Mouse (Mus musculus): ENCODE data around the gene Atpaf1. TPM values are rescaled to one million over a fixed set of nuclear protein-coding genes. Genes with fewer than 3 reads are reported as not detected.

Atpaf1 gene
- 16.7 TPM in 1 of 2 replicates, not detected in the other for polyA plus RNA-seq (2012; ENCODE audit: insufficient read depth, low replicate concordance)

DNA sequence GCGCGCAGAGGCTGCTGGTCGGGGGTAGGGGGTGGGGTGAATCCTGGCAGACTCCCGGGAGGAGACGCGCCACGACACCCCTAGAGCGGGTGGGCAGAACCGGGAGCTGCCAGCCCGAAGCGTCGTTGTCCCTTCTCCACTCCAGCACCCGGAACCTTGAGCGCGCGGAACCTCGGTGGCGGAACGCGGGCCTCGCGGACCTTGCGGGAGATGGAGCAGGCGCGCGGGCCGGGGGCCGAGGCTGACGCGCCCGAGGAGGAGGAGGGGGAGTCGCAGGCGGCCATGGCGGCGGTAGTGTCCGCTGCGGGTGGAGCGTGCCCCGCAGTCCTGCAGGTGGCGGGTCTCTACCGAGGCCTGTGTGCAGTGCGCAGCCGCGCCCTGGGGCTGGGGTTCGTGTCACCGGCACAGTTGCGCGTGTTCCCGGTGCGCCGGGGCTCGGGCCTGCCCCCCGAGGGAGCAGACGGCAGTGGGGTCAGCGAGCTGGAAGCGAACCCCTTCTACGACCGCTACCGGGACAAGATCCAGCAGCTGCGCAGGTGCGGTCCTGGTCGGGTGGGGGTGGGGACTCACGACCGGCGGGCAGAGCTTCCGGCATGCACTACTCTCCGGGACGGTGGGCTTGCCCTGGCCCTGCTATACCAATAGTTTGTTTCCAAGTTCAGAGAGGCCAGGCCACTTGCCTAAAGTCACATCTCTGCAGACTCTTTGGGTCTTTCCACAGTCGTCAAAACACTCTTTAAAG lies at the start of gene Atpaf1:
Gene Atpaf1, plus strand, starts transcription at position 44 of the 742 bp plus-strand sequence.
- H3K9me3 ChIP-seq = peaks cover 3% of the 10 kb centered on the region; the same call in 1 of the 2 replicates
- H3K36me3 ChIP-seq (replicated peaks; ENCODE audit: low read length) = peaks cover 37% of the 10 kb centered on the region
- H3K27me3 ChIP-seq (replicated peaks) = no peaks in the 10 kb centered on the region
- no peak for TF ChIP-seq FLI1 (IDR thresholded peaks at IDR 0.05; ENCODE audit: low read length)
- no peak for TF ChIP-seq GATA1 (IDR thresholded peaks at IDR 0.05; ENCODE audit: borderline replicate concordance, low read length)
- H3K4me3 ChIP-seq (replicated peaks) = peak within 1 kb of the TSS; percentile 95
- H3K4me1 ChIP-seq = peaks cover 54% of the 10 kb centered on the region

DNA sequence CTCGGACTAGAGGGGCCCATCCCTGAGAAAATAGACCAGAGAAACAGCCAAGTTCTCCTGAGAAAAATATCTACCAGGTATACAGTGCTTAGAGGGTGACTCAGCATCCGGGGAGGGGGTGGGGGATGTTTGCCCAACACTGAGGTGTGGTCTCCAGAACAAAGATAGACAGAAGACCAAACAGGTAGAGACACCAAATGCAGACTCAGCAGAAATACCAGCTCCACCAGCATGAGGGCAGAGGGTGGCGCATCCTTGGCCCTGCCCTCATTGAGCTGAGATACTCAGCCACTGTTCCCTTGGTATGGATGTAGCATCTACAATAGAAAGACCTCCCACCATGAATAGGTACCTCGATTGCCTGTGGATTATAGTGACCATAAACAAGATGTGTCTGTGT lies 49.7 kb upstream of the Atpaf1 start:
- no peak for TF ChIP-seq FLI1 (IDR thresholded peaks at IDR 0.05; ENCODE audit: low read length)
- TF ChIP-seq GATA1 (IDR thresholded peaks at IDR 0.05; ENCODE audit: borderline replicate concordance, low read length) = no peak
- H3K27me3 ChIP-seq (replicated peaks) = peaks cover 4% of the 10 kb centered on the region
- peaks cover 7% of the 10 kb centered on the region for H3K36me3 ChIP-seq (replicated peaks; ENCODE audit: low read length)
- H3K4me3 ChIP-seq (replicated peaks) = no peak overlapping the region
- H3K4me1 ChIP-seq = peaks cover 65% of the 10 kb centered on the region
- no peaks in the 10 kb centered on the region for H3K9me3 ChIP-seq

DNA sequence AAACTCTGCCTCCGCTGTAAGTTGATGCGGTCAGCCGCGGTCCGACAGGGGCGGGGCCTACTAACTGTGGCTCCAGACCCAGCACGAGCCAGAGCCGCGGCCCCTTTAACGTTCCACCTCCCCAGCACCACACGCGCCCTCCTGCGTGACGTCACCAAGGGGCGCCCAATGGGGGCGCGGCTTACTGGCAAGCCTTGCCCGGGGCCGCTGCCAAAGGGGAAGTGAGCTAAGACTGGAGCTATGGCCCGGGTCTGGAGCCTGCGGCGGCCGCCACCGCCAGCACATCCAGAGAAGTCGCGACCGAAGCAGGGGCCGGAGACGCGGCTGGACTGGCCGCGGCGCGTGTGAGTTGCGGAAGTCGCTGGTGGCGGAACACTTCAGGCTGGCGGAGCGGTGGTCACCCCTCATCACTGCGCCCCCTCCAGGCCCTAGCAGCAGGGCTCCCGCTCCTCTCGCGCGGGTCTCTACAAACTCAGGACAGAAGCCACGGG lies 47.0 kb upstream of the Atpaf1 start, which contains the start of gene Efcab14:
Gene Efcab14, plus strand, starts transcription at position 194 of the 491 bp plus-strand sequence.
- Histone ChIP-seq H3K4me3 (replicated peaks) (peak within 1 kb of the TSS; percentile 98), H3K27me3 (replicated peaks) (no peaks in the 10 kb centered on the region), H3K9me3 (no peaks in the 10 kb centered on the region), H3K36me3 (replicated peaks; ENCODE audit: low read length) (peaks cover 34% of the 10 kb centered on the region), H3K4me1 (peaks cover 78% of the 10 kb centered on the region)
- no peak for TF ChIP-seq FLI1 (IDR thresholded peaks at IDR 0.05; ENCODE audit: low read length)
- TF ChIP-seq GATA1 (IDR thresholded peaks at IDR 0.05; ENCODE audit: borderline replicate concordance, low read length) = no peak

DNA sequence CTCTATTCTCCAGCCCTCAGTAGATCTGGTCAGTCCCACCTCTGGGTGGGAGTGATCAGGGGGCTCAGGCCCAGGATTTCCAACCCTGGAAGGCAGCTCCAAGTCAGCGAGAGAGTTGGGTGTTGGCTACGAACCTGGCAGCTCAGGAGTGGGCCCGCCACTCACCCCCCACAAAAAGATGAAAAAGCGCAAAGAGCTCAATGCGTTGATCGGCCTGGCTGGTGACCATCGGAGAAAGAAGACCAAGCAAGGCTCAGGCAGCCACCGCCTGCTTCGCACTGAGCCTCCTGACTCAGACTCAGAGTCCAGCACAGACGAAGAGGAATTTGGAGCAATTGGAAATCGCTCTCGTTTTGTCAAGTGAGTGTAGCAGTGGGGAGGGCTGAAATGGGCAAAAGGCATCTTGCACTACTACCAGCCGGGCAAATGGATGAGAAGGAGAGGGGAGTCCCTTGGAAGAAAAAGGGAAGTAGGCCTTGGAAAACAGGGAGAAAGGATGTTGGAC lies 46.1 kb upstream of the Atpaf1 start:
- peaks cover 77% of the 10 kb centered on the region for H3K4me1 ChIP-seq
- H3K27me3 ChIP-seq (replicated peaks) = no peaks in the 10 kb centered on the region
- peak overlapping the region; percentile 98 for H3K4me3 ChIP-seq (replicated peaks)
- TF ChIP-seq FLI1 (IDR thresholded peaks at IDR 0.05; ENCODE audit: low read length) (no peak), GATA1 (IDR thresholded peaks at IDR 0.05; ENCODE audit: borderline replicate concordance, low read length) (no peak)
- no peaks in the 10 kb centered on the region for H3K9me3 ChIP-seq
- peaks cover 43% of the 10 kb centered on the region for H3K36me3 ChIP-seq (replicated peaks; ENCODE audit: low read length)

DNA sequence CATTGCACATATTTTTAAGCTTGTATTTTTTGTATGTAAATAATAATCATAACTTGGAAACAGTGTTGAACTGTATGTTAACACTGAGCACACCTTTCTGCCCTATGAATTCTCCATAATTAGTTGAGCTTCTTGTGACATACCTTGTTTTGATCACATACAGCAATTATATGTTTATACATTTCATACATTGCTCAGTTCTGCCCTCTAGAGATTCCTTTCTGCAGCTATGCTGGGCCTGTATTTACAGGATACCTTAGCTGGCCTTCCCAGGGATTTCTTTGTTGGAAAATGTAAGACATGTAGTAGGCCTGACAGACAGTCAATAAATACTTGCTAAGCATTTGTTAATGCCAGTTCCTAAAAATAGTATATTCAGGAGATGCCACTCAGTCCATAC lies 42.0 kb upstream of the Atpaf1 start:
- Histone ChIP-seq H3K36me3 (replicated peaks; ENCODE audit: low read length) (peaks cover 84% of the 10 kb centered on the region), H3K9me3 (no peaks in the 10 kb centered on the region), H3K4me1 (peaks cover 65% of the 10 kb centered on the region), H3K27me3 (replicated peaks) (no peaks in the 10 kb centered on the region), H3K4me3 (replicated peaks) (no peak overlapping the region)
- TF ChIP-seq GATA1 (IDR thresholded peaks at IDR 0.05; ENCODE audit: borderline replicate concordance, low read length) (no peak), FLI1 (IDR thresholded peaks at IDR 0.05; ENCODE audit: low read length) (no peak)

DNA sequence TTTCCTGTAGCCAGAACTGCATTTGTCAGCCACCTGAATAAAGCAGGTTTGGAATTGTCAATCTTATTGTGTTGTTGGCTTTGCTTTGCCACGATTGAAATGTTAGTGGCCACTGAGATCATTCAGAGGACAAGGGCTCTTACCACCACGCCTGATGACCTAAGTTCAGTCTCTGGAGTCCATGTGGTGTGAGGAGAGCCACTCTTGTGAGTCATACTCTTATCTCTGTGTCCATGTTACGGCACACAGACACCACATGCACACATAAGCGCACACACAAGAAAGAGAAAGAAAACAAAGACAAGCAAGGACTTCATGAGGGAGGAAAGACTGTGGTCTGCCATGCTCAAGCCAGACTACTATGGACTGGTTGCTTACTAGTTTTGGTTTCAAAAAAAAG lies 41.5 kb upstream of the Atpaf1 start:
- Histone ChIP-seq H3K9me3 (no peaks in the 10 kb centered on the region), H3K4me1 (peaks cover 65% of the 10 kb centered on the region), H3K27me3 (replicated peaks) (no peaks in the 10 kb centered on the region), H3K4me3 (replicated peaks) (peak overlapping the region; percentile 57), H3K36me3 (replicated peaks; ENCODE audit: low read length) (peaks cover 88% of the 10 kb centered on the region)
- TF ChIP-seq FLI1 (IDR thresholded peaks at IDR 0.05; ENCODE audit: low read length) (no peak), GATA1 (IDR thresholded peaks at IDR 0.05; ENCODE audit: borderline replicate concordance, low read length) (no peak)

DNA sequence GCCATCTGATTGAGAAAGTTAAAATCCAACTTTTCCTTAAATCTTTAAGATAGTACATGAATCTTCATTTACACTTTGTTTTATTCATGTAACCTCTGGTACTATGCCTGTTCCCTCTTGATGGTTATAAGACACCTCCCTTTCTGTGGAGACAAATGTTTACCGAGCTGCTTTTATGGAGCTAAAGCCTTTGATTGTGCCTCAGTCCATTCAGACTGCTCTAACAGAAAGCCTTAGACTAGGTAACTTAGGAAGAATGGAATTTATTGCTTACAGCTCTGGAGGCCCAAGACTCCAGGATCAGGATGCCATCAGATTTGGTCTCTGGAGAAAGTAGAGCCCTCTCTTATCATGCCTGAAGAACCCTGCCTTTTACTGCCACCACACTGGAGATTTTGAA lies 36.4 kb upstream of the Atpaf1 start:
- TF ChIP-seq FLI1 (IDR thresholded peaks at IDR 0.05; ENCODE audit: low read length) (no peak), GATA1 (IDR thresholded peaks at IDR 0.05; ENCODE audit: borderline replicate concordance, low read length) (no peak)
- Histone ChIP-seq H3K4me1 (peaks cover 33% of the 10 kb centered on the region), H3K9me3 (no peaks in the 10 kb centered on the region), H3K4me3 (replicated peaks) (no peak overlapping the region), H3K36me3 (replicated peaks; ENCODE audit: low read length) (peaks cover 99% of the 10 kb centered on the region), H3K27me3 (replicated peaks) (no peaks in the 10 kb centered on the region)

DNA sequence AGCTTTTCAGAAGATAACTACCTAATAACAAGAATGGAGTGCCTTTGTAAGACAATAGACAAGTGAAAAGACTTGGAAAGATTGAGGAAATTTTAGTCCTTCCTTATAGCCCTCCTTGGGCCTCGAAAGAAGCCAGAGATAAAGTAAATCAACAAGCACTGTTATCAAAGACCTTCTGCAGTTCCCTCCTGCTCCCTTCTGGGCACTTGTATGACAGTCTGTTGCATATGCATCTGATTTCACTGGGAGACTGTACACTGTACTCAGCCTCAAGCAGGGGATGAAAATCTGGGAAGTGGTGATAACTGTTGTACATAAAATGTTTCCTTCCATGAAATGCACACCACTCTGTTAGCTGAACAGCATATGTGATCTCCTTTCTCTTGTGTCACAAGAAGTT lies 35.3 kb upstream of the Atpaf1 start:
- Histone ChIP-seq H3K9me3 (no peaks in the 10 kb centered on the region), H3K4me1 (peaks cover 23% of the 10 kb centered on the region), H3K4me3 (replicated peaks) (no peak overlapping the region), H3K27me3 (replicated peaks) (no peaks in the 10 kb centered on the region), H3K36me3 (replicated peaks; ENCODE audit: low read length) (peaks cover 99% of the 10 kb centered on the region)
- TF ChIP-seq FLI1 (IDR thresholded peaks at IDR 0.05; ENCODE audit: low read length) (no peak), GATA1 (IDR thresholded peaks at IDR 0.05; ENCODE audit: borderline replicate concordance, low read length) (no peak)

DNA sequence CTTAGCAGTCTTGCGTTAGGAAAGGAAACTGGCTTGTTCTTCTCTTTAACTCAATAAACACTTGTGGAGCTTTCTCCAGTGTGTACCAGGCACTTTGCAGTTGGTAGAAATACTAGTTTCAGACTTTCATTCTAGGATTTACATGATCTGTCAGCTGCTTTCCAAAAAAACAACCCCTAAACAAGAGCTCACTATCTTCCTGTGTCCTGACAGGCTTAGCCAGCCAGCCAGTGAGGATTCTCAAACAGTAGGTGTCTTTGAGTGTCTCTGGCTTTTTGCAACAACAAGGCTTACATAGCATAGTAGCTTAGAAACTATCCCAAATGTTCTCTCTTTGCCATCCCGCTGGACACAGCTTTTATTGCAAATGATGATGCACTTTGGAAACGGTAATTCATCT lies 30.5 kb upstream of the Atpaf1 start:
- Histone ChIP-seq H3K36me3 (replicated peaks; ENCODE audit: low read length) (peaks cover 95% of the 10 kb centered on the region), H3K4me3 (replicated peaks) (no peak overlapping the region), H3K4me1 (peaks cover 19% of the 10 kb centered on the region), H3K9me3 (no peaks in the 10 kb centered on the region), H3K27me3 (replicated peaks) (no peaks in the 10 kb centered on the region)
- no peak for TF ChIP-seq FLI1 (IDR thresholded peaks at IDR 0.05; ENCODE audit: low read length)
- no peak for TF ChIP-seq GATA1 (IDR thresholded peaks at IDR 0.05; ENCODE audit: borderline replicate concordance, low read length)

DNA sequence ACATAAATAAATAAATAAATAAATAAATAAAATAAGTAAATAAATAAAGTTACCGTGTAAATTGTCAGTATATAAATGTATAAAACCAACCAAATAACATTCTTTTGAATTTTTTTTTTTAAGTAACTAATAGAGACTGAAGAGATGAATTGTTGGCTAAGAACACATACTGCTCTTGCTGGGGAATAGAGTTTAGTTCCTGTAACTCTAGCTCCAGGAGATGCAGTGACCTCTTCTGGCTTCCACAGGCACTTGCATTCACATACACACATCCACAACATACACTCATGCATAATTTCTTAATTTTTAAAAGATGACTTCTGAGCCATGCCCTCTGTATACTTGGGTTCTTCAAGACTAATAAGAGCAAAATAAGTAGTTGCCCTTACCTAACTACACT lies 29.8 kb upstream of the Atpaf1 start:
- Histone ChIP-seq H3K4me1 (peaks cover 13% of the 10 kb centered on the region), H3K27me3 (replicated peaks) (no peaks in the 10 kb centered on the region), H3K9me3 (no peaks in the 10 kb centered on the region), H3K4me3 (replicated peaks) (no peak overlapping the region), H3K36me3 (replicated peaks; ENCODE audit: low read length) (peaks cover 95% of the 10 kb centered on the region)
- no peak for TF ChIP-seq GATA1 (IDR thresholded peaks at IDR 0.05; ENCODE audit: borderline replicate concordance, low read length)
- TF ChIP-seq FLI1 (IDR thresholded peaks at IDR 0.05; ENCODE audit: low read length) = no peak

Data from megakaryocyte, embryonic 14.5 days (primary cell).